Mouse (Mus musculus) cerebellum, adult 2 months (tissue): ENCODE data around the gene Arf3.

ENCODE experiments used
- CTCF ChIP-seq: fragments of 200-500 bp; IDR thresholded peaks from 2 replicates; pipeline ENCODE4 v1.5.1; 2011; ENCODE audit warnings: low read depth, mild to moderate bottlenecking, control low read depth, low read length, moderate library complexity, borderline replicate concordance; ENCODE audit not compliant: insufficient read depth
- POLR2A ChIP-seq: fragments of 200-500 bp; IDR thresholded peaks from 2 replicates; pipeline ENCODE4 v1.6.1; 2011; ENCODE audit warnings: low read length, control low read depth, borderline replicate concordance; ENCODE audit not compliant: insufficient read depth

GRCm38 (mm10) chr15:98787930-98788329, 24.9 kb upstream of the Arf3 start:
- TF ChIP-seq CTCF (peak; percentile 39; the same call in 1 of the 2 replicates), POLR2A (no peak)
